Mouse (Mus musculus) liver, adult 2 months (tissue): ENCODE measurements around the gene Nkain2. TPM values are rescaled to one million over a fixed set of nuclear protein-coding genes. Genes with fewer than 3 reads are reported as not detected.

ENCODE experiments used
- DNase-seq: peaks from one replicate; pipeline ENCODE4 v3.0.0-alpha.2; 2011; ENCODE audit warnings: low read depth, low spot score; ENCODE audit errors: extremely low read depth
- H3K27ac ChIP-seq: fragments of 200-500 bp; replicated peaks from 2 replicates; pipeline ENCODE4 v1.5.1; 2012; ENCODE audit warnings: low read depth, mild to moderate bottlenecking, control low read depth, inconsistent platforms, low read length; ENCODE audit not compliant: insufficient read depth
- H3K27me3 ChIP-seq: fragments of 200-500 bp; 2 replicates; pipeline ENCODE4 v1.6.1; 2012; ENCODE audit warnings: mild to moderate bottlenecking, moderate library complexity, low read length, inconsistent platforms; ENCODE audit not compliant: control insufficient read depth, insufficient read depth
- H3K36me3 ChIP-seq: fragments of 200-500 bp; 2 replicates; pipeline ENCODE4 v1.6.1; 2012; ENCODE audit warnings: low read length, inconsistent platforms; ENCODE audit not compliant: control insufficient read depth, insufficient read depth
- H3K4me1 ChIP-seq: fragments of 200-500 bp; 2 replicates; pipeline ENCODE4 v1.6.1; 2011; ENCODE audit warnings: low read length; ENCODE audit not compliant: control insufficient read depth, insufficient read depth
- H3K4me3 ChIP-seq: fragments of 200-500 bp; 2 replicates; pipeline ENCODE4 v1.5.1; 2011; ENCODE audit warnings: low read depth, mild to moderate bottlenecking, control low read depth, low read length, moderate library complexity; ENCODE audit not compliant: insufficient read depth
- H3K79me2 ChIP-seq: fragments of 200-500 bp; 2 replicates; pipeline ENCODE4 v1.6.1; 2012; ENCODE audit warnings: inconsistent platforms, mild to moderate bottlenecking, low read length, moderate library complexity; ENCODE audit not compliant: control insufficient read depth, insufficient read depth
- H3K9ac ChIP-seq: fragments of 200-500 bp; 2 replicates; pipeline ENCODE4 v1.6.1; 2012; ENCODE audit warnings: low read depth, mild to moderate bottlenecking, control low read depth, inconsistent platforms, low read length
- CTCF ChIP-seq: fragments of 200-500 bp; IDR thresholded peaks from 2 replicates; pipeline ENCODE4 v1.5.1; 2011; ENCODE audit warnings: low read depth, low read length, control low read depth
- POLR2A ChIP-seq: fragments of 200-500 bp; IDR thresholded peaks from 2 replicates; pipeline ENCODE4 v1.6.1; 2011; ENCODE audit warnings: low read length, control low read depth; ENCODE audit not compliant: insufficient read depth; ENCODE audit errors: extremely low read depth
- WGBS: fragments of 180-500 bp; shearing (Covaris S2); methylation state at CpG from one replicate; pipeline ENCODE4 v1.1.7; 2018; 5-methylcytosine and 5-hydroxymethylcytosine counted together
- polyA plus RNA-seq: library from polyadenylated mRNA; depleted of rRNA; stranded (reverse); fragments of >200 nt; gene quantifications from 2 replicates; pipeline ENCODE4 v1.2.3, GENCODE M21; 2012; rRNA removed
- total RNA-seq: library from RNA; depleted of rRNA; stranded (reverse); fragments of >200 nt; gene quantifications from 2 replicates; pipeline ENCODE4 v1.2.3, GENCODE M21; 2014; rRNA removed

Nkain2 gene
- total RNA-seq (0.47 and 0.55 TPM in 2 replicates), polyA plus RNA-seq (0.07 and 0.23 TPM in 2 replicates)

DNA sequence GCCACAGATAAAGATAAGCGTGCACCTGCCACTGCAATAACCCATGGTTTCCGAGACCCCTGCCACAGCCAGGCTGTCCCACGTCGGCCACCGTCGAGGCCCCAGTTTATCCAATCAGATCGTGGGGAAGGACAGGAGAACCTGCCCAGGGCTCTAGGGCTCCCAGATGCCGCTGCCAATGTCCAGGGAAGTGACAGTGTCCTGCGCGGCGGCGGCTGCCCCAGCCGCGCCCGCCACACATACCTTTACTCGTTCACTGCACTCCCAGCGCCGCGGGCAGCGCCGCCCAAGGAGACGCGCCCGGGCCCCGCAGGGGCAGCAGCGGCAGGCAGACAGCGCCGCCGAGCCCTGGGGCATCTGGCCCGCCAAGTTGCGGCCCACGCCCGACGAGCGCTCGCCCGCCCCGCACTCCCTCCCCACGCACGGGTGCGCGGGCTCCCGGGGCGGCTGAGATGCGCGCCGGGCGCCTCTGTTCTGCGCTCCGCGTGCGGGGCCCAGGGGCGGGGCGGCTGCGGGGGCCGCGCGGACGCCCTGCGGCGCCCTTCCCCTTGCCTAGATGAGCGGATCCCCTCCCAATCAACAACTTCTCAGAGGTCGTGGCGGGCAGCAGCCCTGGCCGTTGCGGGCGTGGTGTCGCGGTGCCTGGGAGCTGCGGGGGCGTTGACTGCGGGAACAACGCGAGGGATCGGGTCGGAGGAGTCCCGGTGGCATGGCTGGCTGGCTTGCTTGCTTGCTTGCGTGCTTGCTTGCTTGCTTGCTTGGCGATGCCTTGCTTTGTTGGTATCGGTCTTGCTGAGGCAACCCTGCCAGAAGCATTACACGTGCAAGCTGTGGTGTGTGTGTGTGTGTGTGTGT, at the start of gene Nkain2:
Nkain2 (minus strand) TSS at position 811 of the 855 bp plus-strand sequence.
- H3K27ac ChIP-seq = no peak within 1 kb of the TSS
- peaks cover 7% of the 10 kb centered on the region; the same call in 1 of the 2 replicates for H3K27me3 ChIP-seq
- peak within 1 kb of the TSS; percentile 66 for H3K9ac ChIP-seq
- H3K4me3 ChIP-seq = peak within 1 kb of the TSS; percentile 67
- DNase-seq = no peak
- no peaks in the 10 kb centered on the region; the same call in 1 of the 2 replicates for H3K4me1 ChIP-seq
- WGBS = under 1% methylated on average over 65 of the region's 81 CpGs
- no peak for TF ChIP-seq CTCF
- no peaks in the 10 kb centered on the region for H3K79me2 ChIP-seq
- H3K36me3 ChIP-seq = no peaks in the 10 kb centered on the region

DNA sequence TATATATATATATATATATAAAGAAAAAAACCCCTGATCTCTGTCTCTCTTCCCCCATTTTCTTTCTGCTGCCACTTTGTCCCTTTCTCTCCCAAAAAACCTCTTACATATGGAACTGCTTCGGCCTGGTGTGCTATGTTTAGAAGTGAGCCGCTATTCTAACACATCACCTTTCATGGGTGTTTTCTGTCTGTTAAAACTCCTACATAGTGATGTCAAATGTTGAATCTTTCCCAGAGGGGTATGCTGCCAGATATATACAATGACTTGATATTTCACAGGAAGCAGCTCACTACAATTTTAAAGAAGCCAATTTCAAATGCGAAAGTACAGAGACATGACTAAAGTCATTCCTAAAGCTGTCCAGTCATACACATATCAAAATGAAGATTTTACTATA, 49.6 kb upstream of the Nkain2 start:
- H3K79me2 ChIP-seq = no peaks in the 10 kb centered on the region
- WGBS = 95% methylated on average over 3 of the region's 3 CpGs
- no peak overlapping the region for H3K9ac ChIP-seq
- no peaks in the 10 kb centered on the region for H3K27me3 ChIP-seq
- DNase-seq = no peak
- H3K36me3 ChIP-seq = no peaks in the 10 kb centered on the region
- TF ChIP-seq CTCF (no peak), POLR2A (no peak)
- H3K4me1 ChIP-seq = no peaks in the 10 kb centered on the region
- no peak overlapping the region for H3K4me3 ChIP-seq
- no peak overlapping the region for H3K27ac ChIP-seq

DNA sequence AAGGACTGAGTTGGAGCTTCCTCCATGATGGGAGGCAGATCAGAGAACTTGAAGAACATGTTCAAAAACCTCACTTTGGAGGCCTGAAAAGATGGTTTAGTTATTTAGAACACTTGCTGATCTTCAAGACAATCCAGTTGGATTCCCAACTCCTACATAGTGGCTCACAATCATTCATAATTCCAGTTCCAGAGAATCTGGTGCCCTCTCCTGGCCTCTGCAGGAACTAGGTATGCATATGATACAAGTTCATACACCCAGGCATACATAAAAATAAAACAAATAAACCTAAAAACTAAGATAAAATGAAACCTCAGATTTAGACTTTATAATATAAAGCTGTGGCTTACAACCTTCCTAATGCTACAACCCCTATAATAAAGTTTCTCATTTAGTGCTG, 4.8 kb upstream of the Nkain2 start:
- no peak for TF ChIP-seq CTCF
- TF ChIP-seq POLR2A = no peak
- H3K36me3 ChIP-seq = no peaks in the 10 kb centered on the region
- no peak overlapping the region for H3K9ac ChIP-seq
- H3K4me1 ChIP-seq = no peaks in the 10 kb centered on the region; the same call in 1 of the 2 replicates
- H3K79me2 ChIP-seq = no peaks in the 10 kb centered on the region
- H3K27ac ChIP-seq = no peak overlapping the region
- no peak for DNase-seq
- H3K27me3 ChIP-seq = peaks cover 1% of the 10 kb centered on the region; the same call in 1 of the 2 replicates
- no peak overlapping the region for H3K4me3 ChIP-seq

DNA sequence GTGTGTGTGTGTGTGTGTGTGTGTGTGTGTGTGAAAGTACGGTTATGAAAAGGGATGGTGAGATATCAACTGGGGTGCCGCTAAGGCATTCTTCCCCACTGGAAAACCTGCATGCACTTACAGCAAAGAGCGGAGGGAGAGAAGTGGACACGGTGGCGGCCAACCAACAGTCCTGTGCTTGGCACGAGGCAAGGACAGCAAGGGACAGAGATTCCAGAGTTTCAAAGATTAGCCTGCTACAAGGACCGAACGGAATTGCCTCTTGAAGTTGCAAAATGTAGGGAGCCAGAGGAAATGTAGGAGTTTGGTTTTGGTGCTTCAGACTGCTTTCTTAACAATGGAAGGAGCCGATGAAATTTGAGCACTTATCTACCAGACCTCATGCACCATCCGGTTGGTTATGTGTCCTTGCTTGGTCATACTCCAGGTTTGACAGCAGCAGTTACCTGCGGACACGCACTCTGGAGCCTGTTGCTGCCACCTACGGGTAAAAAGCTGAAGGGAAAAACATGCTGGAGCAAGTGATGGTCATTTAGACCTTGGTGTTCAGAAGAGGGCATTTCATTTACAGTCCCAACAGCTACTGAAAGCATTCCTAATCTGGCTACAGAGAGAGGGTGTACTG, 357 bp upstream of the Nkain2 start:
- Histone ChIP-seq H3K36me3 (no peaks in the 10 kb centered on the region), H3K4me3 (no peak overlapping the region; the same call in 1 of the 2 replicates), H3K27me3 (peaks cover 7% of the 10 kb centered on the region; the same call in 1 of the 2 replicates), H3K79me2 (no peaks in the 10 kb centered on the region), H3K4me1 (no peaks in the 10 kb centered on the region; the same call in 1 of the 2 replicates), H3K9ac (no peak overlapping the region; the same call in 1 of the 2 replicates), H3K27ac (no peak overlapping the region)
- TF ChIP-seq POLR2A = no peak
- TF ChIP-seq CTCF = peak; percentile 41
- peak; percentile 51 for DNase-seq
- 4% methylated on average over 13 of the region's 13 CpGs for WGBS

DNA sequence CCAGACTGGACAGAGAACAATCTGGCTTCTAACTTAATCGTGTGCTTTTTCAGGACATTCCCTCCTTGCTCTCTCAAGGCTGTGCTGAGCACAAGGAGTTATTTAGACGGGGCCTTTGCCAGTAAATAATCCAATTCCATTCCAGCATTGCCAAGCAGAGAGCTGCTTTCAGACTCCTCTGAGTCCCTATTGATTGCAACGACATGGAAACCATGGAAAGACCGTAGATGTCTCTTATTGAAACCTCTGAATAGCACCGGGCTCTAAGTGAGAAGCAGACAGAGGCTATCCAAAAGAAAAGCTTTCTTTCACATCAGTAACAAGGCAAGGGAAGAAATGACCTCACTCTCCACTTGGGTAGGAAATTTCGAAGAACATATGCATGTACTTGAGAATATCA, 8.3 kb downstream of the Nkain2 start:
- H3K79me2 ChIP-seq = no peaks in the 10 kb centered on the region
- no peaks in the 10 kb centered on the region for H3K27me3 ChIP-seq
- no peaks in the 10 kb centered on the region for H3K36me3 ChIP-seq
- no peak for DNase-seq
- H3K4me3 ChIP-seq = no peak overlapping the region
- WGBS = 72% methylated on average over 6 of the region's 6 CpGs
- TF ChIP-seq POLR2A = no peak
- no peak for TF ChIP-seq CTCF
- H3K9ac ChIP-seq = no peak overlapping the region
- H3K27ac ChIP-seq = no peak overlapping the region
- no peaks in the 10 kb centered on the region for H3K4me1 ChIP-seq
